Mouse (Mus musculus) megakaryocyte-erythroid progenitor cell, adult 5-6 weeks (primary cell): ENCODE measurements around the gene Gpbp1. TPM values are rescaled to one million over a fixed set of nuclear protein-coding genes. Genes with fewer than 3 reads are reported as not detected.

Source experiments
- ATAC-seq: replicated peaks from 2 replicates; pipeline ENCODE4 v1.8.0; 2016; ENCODE audit warnings: mild to moderate bottlenecking, inconsistent platforms; ENCODE audit not compliant: severe bottlenecking, poor library complexity, low FRiP score, low TSS enrichment
- total RNA-seq, 2 experiments: library from RNA; stranded (forward) in 1 of 2; stranded (reverse) in 1 of 2; fragments of 200-1000, 215-1000 nt in 1 of 2; fragments of >200 nt in 1 of 2; fragmentation: Nextera tagmentation in 1 of 2; gene quantifications; 2 replicates each; pipeline ENCODE4 v1.2.3; 2014 to 2017

Gene Gpbp1
- total RNA-seq, 2 experiments from 2014 or later, result 102 to 210 TPM

GRCm38 (mm10) chr13:111384011-111384985, 105.6 kb downstream of the Gpbp1 start:
- ATAC-seq, result no peak

Other genes with a start within 250 kb of the Gpbp1 start
- not detected in 2 replicates for gene Actbl2, start 235.1 kb downstream of the Gpbp1 start, total RNA-seq (2014; fragmentation: Nextera tagmentation)
- not detected in 2 replicates for gene Actbl2, start 235.1 kb downstream of the Gpbp1 start, total RNA-seq (2017)
- gene Gm49496, start 59.8 kb upstream of the Gpbp1 start, total RNA-seq (2014; fragmentation: Nextera tagmentation), result 0.24 and 2.2 TPM in 2 replicates
- 0.38 and 1.5 TPM in 2 replicates for gene Gm49496, start 59.8 kb upstream of the Gpbp1 start, total RNA-seq (2017)
- gene Gm10198, start 102.7 kb upstream of the Gpbp1 start, total RNA-seq (2014; fragmentation: Nextera tagmentation), result not detected in 2 replicates
- not detected in 2 replicates for gene Gm10198, start 102.7 kb upstream of the Gpbp1 start, total RNA-seq (2017)
- 45.5 and 50.6 TPM in 2 replicates for gene Mier3, start 190.9 kb upstream of the Gpbp1 start, total RNA-seq (2014; fragmentation: Nextera tagmentation)
- 50.5 and 51.0 TPM in 2 replicates for gene Mier3, start 190.9 kb upstream of the Gpbp1 start, total RNA-seq (2017)